Mouse (Mus musculus) stomach, postnatal 0 days (tissue): Measurements from ENCODE around the gene Pgam1.

Experiments
- CTCF ChIP-seq: IDR thresholded peaks from 2 replicates; pipeline ENCODE4 v1.5.1; 2016; ENCODE audit warnings: antibody characterized with exemption, low read depth, mild to moderate bottlenecking, moderate library complexity
- EP300 ChIP-seq: optimal IDR thresholded peaks from 2 replicates; pipeline ENCODE3; 2016; ENCODE audit warnings: antibody characterized with exemption

GRCm38 (mm10) chr19:41920412-41921067 lies 8.8 kb downstream of the Pgam1 start:
- no peak for TF ChIP-seq EP300
- TF ChIP-seq CTCF: no peak
